Mouse (Mus musculus) gastrocnemius, adult 18-20 months (tissue): ENCODE results near the gene Vsnl1. TPM values are rescaled to one million over a fixed set of nuclear protein-coding genes. Genes with fewer than 3 reads are reported as not detected.

Experiments used
- DNase-seq: peaks from one replicate; pipeline ENCODE4 v3.0.0; 2021; ENCODE audit warnings: low spot score
- microRNA-seq: library from miRNA; unstranded; fragments of <30 nt; microRNA quantifications from one replicate; pipeline ENCODE4 v1.2.0, GENCODE M21; 2021
- total RNA-seq, 2 experiments: library from RNA; stranded (reverse); gene quantifications; 2 replicates each; pipeline ENCODE4 v1.2.3; 2021

Gene Vsnl1
- total RNA-seq, 2 experiments from 2014 or later, result not detected

GRCm38 (mm10) chr12:11277207-11277606 lies 159.2 kb downstream of the Vsnl1 start:
- DNase-seq, result no peak

- no peak for DNase-seq
Measured at GRCm38 (mm10) chr12:11276632-11277031, 159.8 kb downstream of the Vsnl1 start.

Small RNA genes within 50 kb of the gene (microRNA-seq; reads per million reads assigned to microRNA genes)
- not detected for gene Mir7675

Other genes with a start within 250 kb of the Vsnl1 start
- not detected for gene Msgn1, start 227.6 kb downstream of the Vsnl1 start, total RNA-seq
- gene Gen1, start 170.8 kb downstream of the Vsnl1 start, total RNA-seq, result 1 to 10 TPM; 2.4 to 4.6 TPM
- gene Smc6, start 170.7 kb downstream of the Vsnl1 start, total RNA-seq, result 10 to 100 TPM; 27.1 to 35.7 TPM
- not detected for gene Rad51ap2, start 19.5 kb upstream of the Vsnl1 start, total RNA-seq